Mouse (Mus musculus) megakaryocyte, embryonic 14.5 days (primary cell): ENCODE results near the gene Caprin1.

ENCODE experiments used
- FLI1 ChIP-seq: IDR thresholded peaks from 2 replicates; pipeline ENCODE4 v1.6.1; 2012; ENCODE audit warnings: low read length, inconsistent platforms, mixed read lengths
- GATA1 ChIP-seq: IDR thresholded peaks from 3 replicates; pipeline ENCODE4 v1.6.1; 2012; ENCODE audit warnings: mixed read lengths, low read length, inconsistent platforms, borderline replicate concordance

DNA sequence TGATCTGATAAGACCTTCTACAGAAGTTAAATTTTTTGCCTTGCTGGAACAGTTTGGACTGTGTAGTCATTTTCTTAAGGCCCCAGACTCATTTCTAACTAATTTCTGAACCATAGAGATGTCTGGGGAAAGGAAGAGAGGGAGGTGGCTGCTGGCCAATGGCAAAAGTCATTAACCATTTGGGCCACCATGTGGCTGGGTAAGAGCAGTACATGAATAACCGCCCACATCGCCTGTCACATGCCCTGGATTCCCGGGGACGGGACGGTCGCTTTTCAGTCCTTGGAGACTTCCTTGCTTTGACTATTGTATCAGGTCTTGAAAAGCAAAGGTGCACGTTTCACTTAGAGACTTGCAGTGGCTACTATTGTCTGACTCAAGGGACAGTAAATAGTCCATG, 25.1 kb upstream of the Caprin1 start:
- TF ChIP-seq FLI1: no peak
- no peak for TF ChIP-seq GATA1
